Mouse (Mus musculus): ENCODE results near the gene Ncor2.

The Ncor2 gene

GRCm38 (mm10) chr5:125056696-125057554 lies 122.1 kb downstream of the Ncor2 start:
- DNase-seq, result peak; percentile 60

- no peak for DNase-seq
These were observed 122.7 kb downstream of the Ncor2 start for GRCm38 (mm10) chr5:125056331-125056695.

DNA sequence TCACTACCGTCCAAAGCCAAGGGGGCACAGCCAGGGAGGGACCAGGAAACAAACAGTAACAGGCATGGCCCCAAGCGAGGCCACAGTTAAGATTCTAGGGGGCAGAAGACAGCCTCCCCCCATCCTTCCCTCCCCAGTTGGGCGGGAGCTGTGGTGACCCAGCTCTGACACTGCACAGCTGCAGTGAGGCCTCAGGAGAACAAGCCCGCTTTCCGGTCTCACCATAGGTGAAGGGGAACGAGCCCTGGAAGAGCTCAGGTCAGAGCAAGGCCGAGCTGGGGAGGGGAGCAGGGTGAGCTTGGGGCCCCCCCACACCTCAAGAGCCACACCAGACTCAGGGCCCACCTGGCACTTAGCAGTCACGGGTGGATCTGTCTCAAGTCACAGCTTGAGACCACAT lies 123.1 kb downstream of the Ncor2 start:
- no peak for DNase-seq

DNA sequence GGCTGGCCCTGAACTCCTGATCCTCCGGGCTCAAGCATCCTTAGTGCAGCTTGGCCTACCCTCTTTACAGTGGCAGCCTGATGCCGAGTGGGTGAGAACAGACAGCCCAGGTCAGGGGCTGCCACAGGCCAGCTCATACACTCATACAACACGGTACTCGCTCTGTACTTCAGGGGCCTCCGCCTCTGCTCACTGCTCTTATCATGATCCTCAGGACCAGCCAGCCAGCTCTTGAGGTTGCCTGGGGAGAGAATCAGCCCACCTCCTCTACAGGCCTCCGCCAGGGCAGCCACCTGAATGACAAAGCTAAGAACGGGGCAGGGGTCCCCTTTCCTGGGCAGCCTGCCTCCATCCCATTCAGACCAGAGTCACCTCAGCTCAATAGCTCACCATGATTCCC lies 125.4 kb downstream of the Ncor2 start:
- no peak for DNase-seq

- DNase-seq, result peak; percentile 73
These were observed 126.2 kb downstream of the Ncor2 start for GRCm38 (mm10) chr5:125052603-125053488.

- DNase-seq, result no peak
These were observed 126.8 kb downstream of the Ncor2 start for GRCm38 (mm10) chr5:125052237-125052602.

DNA sequence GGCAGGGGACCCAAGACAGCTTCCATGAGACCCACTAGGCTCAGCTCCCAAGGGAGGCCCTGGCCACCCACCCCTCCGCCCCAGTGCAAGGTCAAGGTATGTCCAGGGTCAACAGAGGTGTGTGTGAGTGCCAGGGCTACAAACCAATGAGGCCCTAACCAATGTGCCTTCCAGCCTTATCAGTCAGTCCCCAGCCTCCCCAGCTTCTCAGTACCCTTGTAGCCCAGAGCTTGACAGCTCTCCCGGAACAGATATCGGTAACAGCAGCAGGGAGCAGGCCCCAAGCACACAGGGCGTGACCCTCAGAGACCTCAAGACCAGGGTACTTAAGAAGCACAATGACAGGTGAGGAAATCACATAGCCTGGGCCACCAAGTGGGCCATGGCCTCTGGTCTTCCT lies 129.5 kb downstream of the Ncor2 start:
- DNase-seq, result no peak

GRCm38 (mm10) chr5:125046436-125046835 lies 132.6 kb downstream of the Ncor2 start:
- no peak for DNase-seq

DNA sequence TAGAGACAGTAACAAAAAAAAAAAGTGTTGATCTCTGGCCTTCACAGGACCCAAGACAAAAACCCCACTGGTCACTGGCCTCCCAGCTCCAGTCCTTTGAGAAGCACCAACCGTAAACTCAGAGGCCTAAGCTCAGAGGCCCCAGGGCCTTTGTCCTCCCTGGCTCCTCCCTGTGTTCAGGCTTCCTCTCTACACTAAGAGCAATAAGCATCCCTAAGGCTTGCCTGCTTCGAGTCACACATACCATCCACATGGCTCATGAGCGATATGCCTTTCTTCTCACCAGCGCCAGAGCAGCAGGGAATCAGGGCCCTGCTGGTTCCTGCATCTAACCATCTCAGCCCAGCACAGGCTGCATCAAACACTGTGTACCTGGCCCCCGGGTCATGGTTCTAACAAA lies 133.8 kb downstream of the Ncor2 start:
- no peak for DNase-seq

GRCm38 (mm10) chr5:125043448-125043847 lies 135.6 kb downstream of the Ncor2 start:
- DNase-seq, result no peak

GRCm38 (mm10) chr5:125041578-125041977 lies 137.4 kb downstream of the Ncor2 start:
- no peak for DNase-seq

- peak; percentile 92 for DNase-seq
These were observed 138.9 kb downstream of the Ncor2 start for GRCm38 (mm10) chr5:125040128-125040584.

DNA sequence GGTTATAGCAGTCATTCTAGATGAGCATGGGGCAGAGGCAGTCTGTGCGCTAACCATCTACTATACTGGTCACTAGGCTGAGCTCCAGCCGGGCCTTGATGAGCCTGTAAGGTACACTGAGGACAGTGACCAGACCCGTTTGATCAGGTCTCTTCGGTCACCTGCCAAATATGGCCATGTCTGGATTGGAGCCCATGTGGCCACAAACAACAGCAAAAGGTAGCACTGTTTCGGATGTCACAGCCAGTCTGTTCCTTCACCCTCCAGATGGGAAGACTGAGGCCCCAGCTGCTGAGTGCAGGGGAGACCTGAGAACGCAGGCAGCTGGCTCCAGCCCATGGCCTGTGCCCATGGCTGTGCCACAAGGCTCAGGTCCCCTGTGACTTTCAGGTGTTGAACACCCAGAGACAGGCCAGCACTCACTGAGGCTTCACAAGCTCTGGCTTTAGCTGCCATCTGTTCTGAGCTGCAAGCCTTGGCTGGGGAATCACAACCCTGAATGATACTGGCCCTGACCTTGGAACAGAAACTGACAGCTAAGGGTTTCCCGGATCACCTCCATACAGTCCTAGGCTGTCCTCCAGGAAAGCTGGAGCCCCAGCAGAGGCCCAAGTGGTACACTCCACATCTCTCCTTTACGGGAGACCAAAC lies 139.5 kb downstream of the Ncor2 start:
- no peak for DNase-seq

- no peak for DNase-seq
These were observed 142.5 kb downstream of the Ncor2 start for GRCm38 (mm10) chr5:125036483-125036882.

DNA sequence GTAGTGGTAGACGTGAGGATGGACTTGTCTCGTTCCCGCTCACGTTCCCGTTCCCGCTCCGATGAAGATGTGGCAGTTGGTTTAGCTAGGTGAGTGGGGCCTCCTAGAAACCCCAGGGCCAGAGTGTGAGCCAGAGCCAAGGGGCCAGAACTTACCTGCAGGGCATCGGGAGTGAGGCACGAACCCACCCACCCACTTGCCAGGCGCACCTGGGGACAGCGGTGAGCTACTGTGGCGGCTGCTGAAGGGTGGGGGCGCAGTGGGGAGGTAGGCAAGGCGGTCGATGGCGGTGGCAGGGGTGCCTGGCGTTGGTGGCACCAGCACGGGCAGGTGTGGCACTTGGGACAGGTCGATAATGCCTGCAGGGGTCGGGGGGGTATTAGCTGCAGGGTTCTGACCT lies 150.1 kb downstream of the Ncor2 start:
- DNase-seq, result no peak

GRCm38 (mm10) chr5:125028371-125028770 lies 150.6 kb downstream of the Ncor2 start:
- DNase-seq, result no peak

DNA sequence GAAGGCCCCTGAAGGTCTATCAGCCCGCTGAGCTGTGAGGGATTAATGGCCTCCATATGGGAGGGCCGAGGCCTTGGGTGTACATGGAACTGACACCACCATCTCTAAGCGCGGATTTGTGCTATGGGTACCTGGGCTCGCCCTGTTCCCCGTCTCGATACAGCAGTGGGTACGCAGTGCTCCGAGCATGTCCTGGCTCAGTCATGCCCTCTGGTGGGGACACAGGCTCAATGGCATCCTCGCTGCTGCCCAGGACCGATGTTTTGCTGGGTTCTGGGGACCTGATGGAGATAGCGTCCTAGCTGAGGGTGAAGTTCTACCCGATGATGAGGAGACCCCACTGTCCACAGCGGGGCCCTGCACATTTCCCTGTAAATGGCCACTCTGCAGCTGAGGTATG lies 155.0 kb downstream of the Ncor2 start:
- no peak for DNase-seq

- no peak for DNase-seq
These were observed 157.7 kb downstream of the Ncor2 start for GRCm38 (mm10) chr5:125021298-125021697.

DNA sequence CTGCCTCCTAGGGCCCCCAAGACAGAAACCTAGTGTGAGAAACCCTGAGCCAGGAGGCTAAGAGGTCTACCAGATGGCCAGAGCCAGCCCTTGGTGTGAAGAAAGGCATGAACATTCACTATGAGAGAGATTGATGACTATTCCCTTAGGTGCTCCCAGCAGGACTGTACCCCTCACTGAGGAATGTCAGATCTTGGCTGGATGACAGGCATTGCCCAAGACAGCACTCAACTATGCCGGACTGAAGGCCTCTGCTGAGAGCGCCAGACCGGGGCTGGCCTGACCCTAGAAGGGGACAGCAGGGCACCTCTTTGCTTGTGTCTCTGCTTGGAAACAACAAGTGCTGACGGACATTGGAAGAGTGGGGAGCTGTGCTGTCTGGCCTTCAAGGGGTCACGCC lies 159.9 kb downstream of the Ncor2 start:
- DNase-seq, result no peak

- DNase-seq, result peak; percentile 41
These were observed 161.7 kb downstream of the Ncor2 start for GRCm38 (mm10) chr5:125017332-125017731.

DNA sequence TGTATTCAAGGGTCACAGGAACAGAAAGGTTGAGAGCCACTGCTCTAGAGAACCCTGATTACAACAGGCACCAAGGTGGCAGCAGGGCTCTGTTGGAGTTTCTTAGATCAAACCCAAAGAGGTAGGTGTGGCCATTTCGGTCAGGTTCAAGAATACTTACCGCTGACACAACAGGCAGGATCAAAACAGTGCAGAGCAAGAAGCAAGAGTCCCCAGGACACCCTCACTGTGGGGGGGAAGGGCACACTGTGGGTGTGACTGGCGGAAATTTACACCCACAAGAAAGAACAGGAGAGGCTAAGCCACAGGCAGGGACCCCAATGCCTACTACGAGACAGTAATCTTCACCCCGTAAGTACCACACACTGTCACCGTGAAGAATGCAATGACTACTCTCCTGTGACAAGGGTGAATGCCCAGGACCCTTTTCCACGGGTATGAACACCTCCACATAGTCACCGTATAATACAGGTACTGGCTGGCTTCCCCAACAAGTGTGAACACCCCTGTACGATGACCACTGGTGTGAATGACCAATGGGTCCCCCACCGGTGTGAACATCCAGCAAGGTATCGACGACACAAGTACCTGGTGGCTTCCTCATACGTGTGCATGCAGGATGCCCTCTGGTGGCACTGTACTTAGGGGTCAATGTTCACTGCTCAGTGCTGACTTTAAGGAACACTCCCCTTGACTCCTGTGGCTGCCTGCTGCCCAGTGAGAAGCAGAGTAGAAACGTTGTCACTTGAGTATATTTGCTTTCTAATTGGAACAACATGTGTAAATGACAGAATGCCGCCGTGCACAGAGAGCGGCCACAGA lies 162.4 kb downstream of the Ncor2 start:
- DNase-seq, result no peak

GRCm38 (mm10) chr5:125015576-125015975 lies 163.4 kb downstream of the Ncor2 start:
- no peak for DNase-seq

All from kidney, postnatal 14 days (tissue).